Mouse (Mus musculus): ENCODE results near the gene Cnot6l.

DNA sequence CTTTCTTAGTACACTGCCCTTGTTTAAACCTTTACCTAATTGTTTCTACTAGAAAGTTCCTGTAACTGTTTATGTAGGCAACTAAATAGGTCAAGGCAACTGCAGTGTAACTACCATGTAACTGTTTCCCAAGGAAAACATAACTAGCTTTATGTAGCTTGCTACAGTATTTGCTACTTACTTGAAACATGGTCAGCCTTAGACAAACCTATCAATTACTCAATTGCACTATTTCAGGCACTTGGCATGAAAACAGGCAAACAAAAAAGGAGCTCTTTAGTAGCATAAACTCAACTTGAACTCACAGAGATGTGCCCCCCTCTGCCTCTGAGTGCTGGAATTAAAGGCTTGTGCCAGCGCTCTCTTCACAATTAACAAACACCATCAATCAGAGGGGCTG lies 37.1 kb downstream of the Cnot6l start:
- no peak for TF ChIP-seq POLR2A (IDR thresholded peaks at IDR 0.05; ENCODE audit: borderline replicate concordance, control insufficient read depth, low read depth, low read length)
- no peak for TF ChIP-seq CTCF (IDR thresholded peaks at IDR 0.05; ENCODE audit: control insufficient read depth, insufficient read depth, low read length)
